Mouse (Mus musculus) MEL (cell line): ENCODE data around the gene Sox1.

Experiments used
- CHD2 ChIP-seq: IDR thresholded peaks from 2 replicates; pipeline ENCODE4 v1.6.1; 2011; ENCODE audit warnings: low read length, improper control_type of control experiment
- CTCF ChIP-seq, 3 experiments: IDR thresholded peaks in 2 of 3; conservative IDR thresholded peaks in 1 of 3; 2 replicates each; pipeline ENCODE4 v1.5.1; 2011 to 2012; ENCODE audit warnings: low read length in 3 of 3, low read depth in 2 of 3, mild to moderate bottlenecking in 2 of 3, improper control_type of control experiment in 1 of 3, inconsistent platforms in 1 of 3, mixed read lengths in 1 of 3, moderate library complexity in 1 of 3; ENCODE audit not compliant: control insufficient read depth in 1 of 3, insufficient read depth in 1 of 3, poor library complexity in 1 of 3, severe bottlenecking in 1 of 3
- EP300 ChIP-seq, 2 experiments: IDR thresholded peaks; 2 replicates each; pipeline ENCODE4 v1.6.1; 2011; ENCODE audit warnings: improper control_type of control experiment in 2 of 2, low read length in 2 of 2, low read depth in 1 of 2, mild to moderate bottlenecking in 1 of 2
- GATA1 ChIP-seq: IDR thresholded peaks from 2 replicates; pipeline ENCODE4 v1.6.1; 2011; ENCODE audit warnings: low read depth, low read length, improper control_type of control experiment
- MAZ ChIP-seq: IDR thresholded peaks from 2 replicates; pipeline ENCODE4 v1.6.1; 2012; ENCODE audit warnings: low read depth, mild to moderate bottlenecking, inconsistent platforms, low read length, improper control_type of control experiment
- POLR2A ChIP-seq, 2 experiments: IDR thresholded peaks; 2 replicates each; pipeline ENCODE4 v1.6.1; 2011 to 2012; ENCODE audit warnings: low read length in 2 of 2, mild to moderate bottlenecking in 2 of 2, control low read depth in 1 of 2, improper control_type of control experiment in 1 of 2, low read depth in 1 of 2, moderate library complexity in 1 of 2; ENCODE audit not compliant: control insufficient read depth in 1 of 2, insufficient read depth in 1 of 2, poor library complexity in 1 of 2
- SIN3A ChIP-seq: IDR thresholded peaks from 2 replicates; pipeline ENCODE4 v1.6.1; 2012; ENCODE audit warnings: low read length, improper control_type of control experiment, inconsistent platforms
- TAL1 ChIP-seq: IDR thresholded peaks from 2 replicates; pipeline ENCODE4 v1.6.1; 2012; ENCODE audit warnings: mild to moderate bottlenecking, inconsistent platforms, low read length, moderate library complexity, mixed read lengths
- USF1 ChIP-seq: IDR thresholded peaks from 2 replicates; pipeline ENCODE4 v1.6.1; 2014; ENCODE audit warnings: low read depth, mild to moderate bottlenecking, inconsistent platforms, low read length, improper control_type of control experiment, moderate library complexity
- USF2 ChIP-seq, 2 experiments: IDR thresholded peaks; 2 replicates each; pipeline ENCODE4 v1.6.1; 2011 to 2012; ENCODE audit warnings: improper control_type of control experiment in 2 of 2, low read length in 2 of 2, borderline replicate concordance in 1 of 2, inconsistent platforms in 1 of 2, low read depth in 1 of 2, mild to moderate bottlenecking in 1 of 2; ENCODE audit not compliant: insufficient read depth in 1 of 2
- ZMIZ1 ChIP-seq: IDR thresholded peaks from 2 replicates; pipeline ENCODE4 v1.6.1; 2012; ENCODE audit warnings: low read depth, mild to moderate bottlenecking, inconsistent platforms, low read length, improper control_type of control experiment, moderate library complexity
- ZNF384 ChIP-seq: IDR thresholded peaks from 2 replicates; pipeline ENCODE4 v1.6.1; 2012; ENCODE audit warnings: low read depth, mild to moderate bottlenecking, inconsistent platforms, low read length, improper control_type of control experiment

DNA sequence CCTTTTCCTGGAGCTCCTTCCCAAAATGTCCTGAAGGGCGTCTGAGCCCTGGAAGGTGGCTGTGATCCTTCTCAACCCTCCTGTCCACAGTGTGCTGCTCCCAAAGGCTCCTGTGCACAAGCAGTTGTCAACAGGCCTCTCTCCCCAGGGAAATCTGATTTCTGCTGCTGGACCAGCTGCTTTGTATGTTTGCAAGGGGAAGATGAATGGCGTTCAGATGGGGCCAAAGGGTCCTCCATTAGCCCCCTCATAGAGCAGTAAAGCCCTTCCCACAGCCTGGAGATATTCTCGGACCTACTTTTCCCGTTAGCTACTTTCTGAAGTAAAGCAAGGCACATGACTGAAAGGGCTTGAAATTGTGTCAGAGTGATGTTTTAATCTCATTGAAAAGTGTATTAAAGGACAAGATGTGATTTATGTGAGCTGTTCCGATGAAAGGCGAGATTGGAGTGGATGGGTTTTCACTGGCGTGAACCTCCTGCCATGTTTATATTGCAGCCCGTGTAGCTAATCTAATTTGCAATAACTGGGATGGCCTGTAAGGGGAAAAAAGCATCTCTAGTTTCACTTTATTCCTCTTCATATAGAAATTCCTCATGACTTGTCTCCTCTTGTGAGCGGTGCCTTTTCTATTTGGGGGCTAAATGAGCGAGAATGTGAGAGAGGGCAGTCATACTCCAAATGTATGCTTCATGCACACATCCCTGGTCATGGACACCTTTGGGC, 6.5 kb upstream of the Sox1 start:
- TF ChIP-seq ZNF384 (no peak), POLR2A (IDR thresholded peaks at IDR 0.05; ENCODE audit: control insufficient read depth in 1 of 2, insufficient read depth in 1 of 2, low read depth in 1 of 2, low read length in 2 of 2, poor library complexity in 1 of 2) (no peak), SIN3A (no peak), CHD2 (no peak), CTCF (IDR thresholded peaks at IDR 0.05 in 2 of 3, conservative IDR thresholded peaks at IDR 0.05 in 1 of 3; ENCODE audit: control insufficient read depth in 1 of 3, insufficient read depth in 1 of 3, low read depth in 2 of 3, low read length in 3 of 3, poor library complexity in 1 of 3, severe bottlenecking in 1 of 3) (no peak), EP300 (IDR thresholded peaks at IDR 0.05; ENCODE audit: low read depth in 1 of 2, low read length in 2 of 2) (no peak), TAL1 (no peak), GATA1 (no peak), MAZ (no peak), ZMIZ1 (no peak), USF2 (IDR thresholded peaks at IDR 0.05; ENCODE audit: borderline replicate concordance in 1 of 2, insufficient read depth in 1 of 2, low read depth in 1 of 2, low read length in 2 of 2) (no peak), USF1 (no peak)
